Mouse (Mus musculus) hindbrain, embryonic 16.5 days (tissue): ENCODE measurements around the gene Actr1b. TPM values are rescaled to one million over a fixed set of nuclear protein-coding genes. Genes with fewer than 3 reads are reported as not detected.
A peak's percentile ranks its signal among the peaks of the same experiment; 100 is the strongest.

Source experiments
- ATAC-seq: fragments of 200-750 bp; cut with Nextera tagmentation; 2 replicates; pipeline ENCODE4 v1.8.0; 2017; ENCODE audit warnings: moderate TSS enrichment, moderate library complexity
- H3K27ac ChIP-seq: fragments of 300-500 bp; sonication (generic); 2 replicates; pipeline ENCODE4 v1.5.1; 2014; ENCODE audit warnings: low read depth, mild to moderate bottlenecking, control low read depth, low read length, moderate library complexity
- H3K27me3 ChIP-seq: fragments of 300-500 bp; sonication (generic); replicated peaks from 2 replicates; pipeline ENCODE4 v1.6.1; 2014; ENCODE audit warnings: low read length; ENCODE audit not compliant: control insufficient read depth, insufficient read depth
- H3K36me3 ChIP-seq: fragments of 300-500 bp; sonication (generic); 2 replicates; pipeline ENCODE4 v1.6.1; 2014; ENCODE audit warnings: mild to moderate bottlenecking, low read length, moderate library complexity, mixed read lengths; ENCODE audit not compliant: control insufficient read depth, insufficient read depth
- H3K4me1 ChIP-seq: fragments of 300-500 bp; sonication (generic); 2 replicates; pipeline ENCODE4 v1.6.1; 2014; ENCODE audit warnings: low read depth, low read length; ENCODE audit not compliant: control insufficient read depth, insufficient read depth
- H3K4me2 ChIP-seq: fragments of 300-500 bp; sonication (generic); 2 replicates; pipeline ENCODE4 v1.6.1; 2014; ENCODE audit warnings: mild to moderate bottlenecking, low read length, control low read depth, moderate library complexity
- H3K4me3 ChIP-seq: fragments of 300-500 bp; sonication (generic); 2 replicates; pipeline ENCODE4 v1.5.1; 2014; ENCODE audit warnings: mild to moderate bottlenecking, low read length, control low read depth, moderate library complexity
- H3K9ac ChIP-seq: fragments of 300-500 bp; sonication (generic); 2 replicates; pipeline ENCODE4 v1.6.1; 2014; ENCODE audit warnings: low read depth, mild to moderate bottlenecking, control low read depth, low read length, moderate library complexity
- H3K9me3 ChIP-seq: fragments of 300-500 bp; sonication (generic); 2 replicates; pipeline ENCODE4 v1.6.1; 2014; ENCODE audit warnings: mild to moderate bottlenecking, low read length, moderate library complexity; ENCODE audit not compliant: control insufficient read depth
- WGBS: fragments of 180-500 bp; shearing (Covaris S2); extraction: QIAGEN DNeasy Blood & Tissue Kit; methylation state at CpG from one replicate; pipeline ENCODE4 v1.1.7; 2014; 5-methylcytosine and 5-hydroxymethylcytosine counted together
- polyA plus RNA-seq: library from polyadenylated mRNA; unstranded; fragments of >200 nt; fragmentation: Nextera tagmentation; extraction: Ambion mirVana; gene quantifications from 2 replicates; pipeline ENCODE4 v1.2.1, GENCODE M21; 2015

Actr1b gene
- polyA plus RNA-seq, 1 experiment from 2014 or later, result 116 TPM

DNA sequence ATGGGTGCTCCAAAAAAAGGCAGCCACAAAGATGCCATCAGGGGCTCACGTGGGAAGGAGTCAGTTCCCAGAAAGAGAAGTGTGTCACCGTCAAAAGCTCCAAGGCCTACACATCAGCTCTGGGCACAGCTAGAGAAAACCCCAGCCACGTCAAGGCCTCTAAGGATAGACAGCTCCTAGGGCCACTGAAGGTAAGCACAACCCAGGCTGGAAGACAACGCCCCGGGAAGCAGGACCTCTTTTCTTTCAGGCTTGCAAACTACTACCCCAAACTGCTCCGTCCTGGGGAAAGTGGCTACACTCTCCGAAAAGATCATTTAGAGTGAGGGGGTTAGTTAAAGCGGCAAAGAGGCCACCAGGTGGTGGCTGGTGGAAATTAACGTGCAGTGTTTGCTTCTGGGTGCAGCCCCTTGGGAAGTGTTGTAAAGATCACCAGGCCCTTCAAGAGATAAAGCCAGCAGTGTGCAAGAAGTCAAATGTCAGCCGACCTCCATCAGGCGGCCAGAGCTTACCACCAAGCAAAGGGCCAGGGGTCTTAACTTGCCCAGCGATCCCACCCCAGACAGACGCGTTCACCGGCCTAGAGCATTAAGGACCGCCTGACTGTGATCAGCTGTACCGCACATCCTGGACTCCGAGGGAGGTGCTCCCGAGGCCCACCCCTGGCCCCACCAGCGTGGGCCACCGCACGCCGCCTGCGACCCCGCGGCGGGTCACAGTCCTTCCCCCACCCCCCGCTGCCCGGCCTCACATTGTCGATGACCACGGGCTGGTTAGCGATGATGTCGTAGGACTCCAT lies 5.0 kb downstream of the Actr1b start:
- ATAC-seq, result peak; percentile 68
- peak overlapping the region; percentile 98 for H3K9ac ChIP-seq
- WGBS, result under 1% methylated on average over 29 of the region's 33 CpGs
- peak overlapping the region; percentile 81 for H3K27ac ChIP-seq
- peak overlapping the region; percentile 72 for H3K4me2 ChIP-seq
- H3K4me3 ChIP-seq, result peak overlapping the region; percentile 100
- no peaks in the 10 kb centered on the region for H3K9me3 ChIP-seq
- no peaks in the 10 kb centered on the region for H3K27me3 ChIP-seq
- peaks cover 19% of the 10 kb centered on the region for H3K36me3 ChIP-seq
- peaks cover 21% of the 10 kb centered on the region for H3K4me1 ChIP-seq

DNA sequence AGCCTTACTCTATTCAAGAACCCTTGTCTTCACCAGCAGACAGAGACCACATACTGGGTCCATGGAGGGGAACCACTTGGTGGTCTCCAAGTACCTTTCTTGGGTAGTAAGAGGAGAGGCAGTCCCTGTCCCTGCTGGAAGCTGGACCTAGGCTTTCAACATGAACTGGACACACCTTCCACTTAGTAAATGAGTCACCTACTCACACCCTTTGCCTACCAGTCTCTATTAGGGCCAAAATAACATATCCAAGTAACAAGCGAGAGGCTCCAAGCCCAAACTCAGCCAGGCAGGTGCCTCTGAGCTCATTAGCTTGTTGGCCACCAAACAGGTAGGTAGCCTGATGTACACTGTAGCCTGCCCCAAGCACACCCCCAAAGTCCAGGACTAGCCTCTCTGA lies 5.6 kb downstream of the Actr1b start:
- no peaks in the 10 kb centered on the region for H3K27me3 ChIP-seq
- peak overlapping the region; percentile 98 for H3K9ac ChIP-seq
- no peaks in the 10 kb centered on the region for H3K9me3 ChIP-seq
- 81% methylated on average over 1 of the region's 1 CpGs for WGBS
- peaks cover 21% of the 10 kb centered on the region for H3K4me1 ChIP-seq
- no peak overlapping the region for H3K27ac ChIP-seq
- no peak for ATAC-seq
- peak overlapping the region; percentile 72 for H3K4me2 ChIP-seq
- H3K4me3 ChIP-seq, result peak overlapping the region; percentile 100
- peaks cover 23% of the 10 kb centered on the region for H3K36me3 ChIP-seq

DNA sequence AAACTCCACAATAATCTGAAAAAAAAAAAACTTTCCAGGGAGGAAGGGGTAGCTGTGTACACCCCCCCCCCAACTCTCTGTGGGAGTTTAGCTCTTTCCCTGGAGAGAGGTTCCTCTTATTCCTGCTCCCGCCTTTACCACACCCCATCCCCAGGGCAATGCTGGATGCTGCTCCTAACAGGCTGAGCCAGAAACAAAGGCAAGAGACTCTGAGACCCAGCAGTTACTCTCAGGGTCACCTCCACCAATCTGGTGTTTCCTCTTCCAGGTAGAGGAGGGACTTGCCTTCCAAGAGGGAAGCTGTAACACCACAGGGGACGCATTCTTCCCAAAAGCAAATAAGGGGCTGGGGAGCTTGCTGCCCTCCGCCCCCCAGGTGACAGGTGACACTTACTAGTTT lies 6.4 kb downstream of the Actr1b start:
- WGBS, result 83% methylated on average over 3 of the region's 3 CpGs
- no peaks in the 10 kb centered on the region for H3K9me3 ChIP-seq
- H3K4me1 ChIP-seq, result peaks cover 21% of the 10 kb centered on the region
- peak overlapping the region; percentile 98 for H3K9ac ChIP-seq
- ATAC-seq, result no peak
- peak overlapping the region; percentile 72 for H3K4me2 ChIP-seq
- no peaks in the 10 kb centered on the region for H3K27me3 ChIP-seq
- H3K36me3 ChIP-seq, result peaks cover 26% of the 10 kb centered on the region
- no peak overlapping the region for H3K4me3 ChIP-seq
- no peak overlapping the region for H3K27ac ChIP-seq

DNA sequence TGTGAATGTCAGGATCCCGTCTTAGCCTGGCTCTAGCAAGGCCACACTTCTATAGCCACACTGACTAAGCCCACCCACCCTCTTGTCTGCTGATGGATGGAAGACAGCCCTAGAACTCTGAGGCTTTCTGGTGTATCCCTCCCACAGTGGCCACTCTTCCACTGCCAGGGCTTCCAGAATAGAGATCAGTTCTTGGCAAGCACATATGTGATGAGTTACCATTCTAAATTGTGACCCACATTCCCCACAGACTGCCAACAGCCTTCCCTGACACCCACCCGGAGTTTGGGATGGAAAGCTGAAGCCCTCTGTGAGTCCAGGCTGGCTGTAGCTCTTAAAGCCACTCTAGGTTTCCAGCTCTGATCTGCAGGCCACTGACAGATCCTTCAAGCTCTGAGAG lies 7.1 kb downstream of the Actr1b start:
- Histone ChIP-seq H3K4me2 (no peak overlapping the region), H3K36me3 (peaks cover 29% of the 10 kb centered on the region), H3K4me1 (peaks cover 21% of the 10 kb centered on the region), H3K27me3 (no peaks in the 10 kb centered on the region), H3K4me3 (no peak overlapping the region), H3K9me3 (no peaks in the 10 kb centered on the region), H3K9ac (no peak overlapping the region), H3K27ac (no peak overlapping the region)
- WGBS, result 70% methylated on average over 2 of the region's 2 CpGs
- ATAC-seq, result no peak

DNA sequence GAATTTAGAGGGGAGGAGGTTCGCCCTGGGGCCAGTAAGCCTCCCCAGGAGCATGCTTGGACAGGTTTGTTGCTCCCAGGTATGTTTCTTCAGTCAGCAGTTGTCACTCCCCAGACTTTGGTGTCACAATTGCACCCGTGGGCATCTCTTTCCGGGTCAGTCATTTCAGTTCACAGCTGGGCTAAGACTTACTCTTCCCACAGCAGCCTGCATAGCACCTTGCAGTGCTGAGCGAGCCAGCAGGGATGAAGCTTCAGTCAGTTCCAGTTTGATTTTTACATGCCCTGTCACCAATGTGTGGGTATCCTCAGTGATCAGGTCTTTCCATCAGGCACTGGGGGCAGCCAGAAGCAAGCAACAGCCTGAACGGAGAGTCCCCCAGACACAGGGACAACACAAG lies 17.2 kb downstream of the Actr1b start:
- Histone ChIP-seq H3K4me2 (no peak overlapping the region), H3K4me3 (no peak overlapping the region), H3K9me3 (no peaks in the 10 kb centered on the region), H3K9ac (no peak overlapping the region), H3K36me3 (peaks cover 39% of the 10 kb centered on the region), H3K27me3 (no peaks in the 10 kb centered on the region), H3K27ac (no peak overlapping the region), H3K4me1 (peaks cover 7% of the 10 kb centered on the region)
- ATAC-seq, result no peak
- 77% methylated on average over 5 of the region's 5 CpGs for WGBS

DNA sequence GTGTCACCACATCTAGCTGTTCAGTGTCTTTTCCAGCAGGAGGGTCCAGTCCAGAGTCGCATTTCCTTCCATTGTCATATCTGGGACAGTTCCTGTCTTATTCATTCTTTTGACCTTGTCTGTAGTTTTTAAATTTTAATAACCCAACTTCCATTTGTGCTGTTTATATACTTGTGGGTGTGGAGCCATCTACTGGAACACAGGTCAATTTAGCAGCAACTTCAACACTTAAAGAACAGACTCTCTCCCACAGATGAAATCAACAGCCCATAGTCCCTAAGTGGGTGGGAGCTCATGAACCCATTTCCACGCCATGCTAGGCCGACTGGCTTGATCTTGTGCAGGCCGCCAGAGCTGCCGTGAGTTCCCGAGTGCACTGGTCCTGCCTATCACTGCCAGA lies 17.8 kb downstream of the Actr1b start:
- peaks cover 8% of the 10 kb centered on the region for H3K4me1 ChIP-seq
- H3K9me3 ChIP-seq, result no peaks in the 10 kb centered on the region
- H3K4me2 ChIP-seq, result no peak overlapping the region
- no peak overlapping the region for H3K9ac ChIP-seq
- 79% methylated on average over 6 of the region's 6 CpGs for WGBS
- no peaks in the 10 kb centered on the region for H3K27me3 ChIP-seq
- H3K4me3 ChIP-seq, result no peak overlapping the region
- H3K27ac ChIP-seq, result no peak overlapping the region
- ATAC-seq, result no peak
- peaks cover 33% of the 10 kb centered on the region for H3K36me3 ChIP-seq

DNA sequence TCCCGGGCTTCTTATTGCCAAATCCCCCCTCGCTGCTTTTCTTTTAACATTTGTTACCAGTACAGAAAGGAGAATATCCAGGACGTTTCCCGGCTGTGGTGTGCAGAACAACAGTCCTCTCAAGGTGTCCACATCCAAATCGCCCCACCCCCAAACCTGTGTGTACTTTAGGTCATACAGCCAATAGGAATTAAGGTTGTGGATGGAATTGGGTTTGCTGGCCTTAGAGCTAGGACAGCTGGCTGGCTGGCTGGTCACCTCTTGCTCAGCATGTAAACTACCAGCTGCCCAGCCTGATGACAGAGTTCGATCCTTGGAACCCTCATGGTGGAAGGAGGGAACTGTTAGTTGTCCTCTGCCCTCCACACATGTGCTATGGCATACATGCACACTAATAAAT lies 19.4 kb downstream of the Actr1b start:
- Histone ChIP-seq H3K4me3 (no peak overlapping the region), H3K27ac (no peak overlapping the region), H3K9me3 (no peaks in the 10 kb centered on the region), H3K36me3 (peaks cover 19% of the 10 kb centered on the region), H3K4me1 (peaks cover 12% of the 10 kb centered on the region), H3K4me2 (no peak overlapping the region), H3K9ac (no peak overlapping the region), H3K27me3 (no peaks in the 10 kb centered on the region)
- ATAC-seq, result no peak
- WGBS, result 94% methylated on average over 6 of the region's 6 CpGs

DNA sequence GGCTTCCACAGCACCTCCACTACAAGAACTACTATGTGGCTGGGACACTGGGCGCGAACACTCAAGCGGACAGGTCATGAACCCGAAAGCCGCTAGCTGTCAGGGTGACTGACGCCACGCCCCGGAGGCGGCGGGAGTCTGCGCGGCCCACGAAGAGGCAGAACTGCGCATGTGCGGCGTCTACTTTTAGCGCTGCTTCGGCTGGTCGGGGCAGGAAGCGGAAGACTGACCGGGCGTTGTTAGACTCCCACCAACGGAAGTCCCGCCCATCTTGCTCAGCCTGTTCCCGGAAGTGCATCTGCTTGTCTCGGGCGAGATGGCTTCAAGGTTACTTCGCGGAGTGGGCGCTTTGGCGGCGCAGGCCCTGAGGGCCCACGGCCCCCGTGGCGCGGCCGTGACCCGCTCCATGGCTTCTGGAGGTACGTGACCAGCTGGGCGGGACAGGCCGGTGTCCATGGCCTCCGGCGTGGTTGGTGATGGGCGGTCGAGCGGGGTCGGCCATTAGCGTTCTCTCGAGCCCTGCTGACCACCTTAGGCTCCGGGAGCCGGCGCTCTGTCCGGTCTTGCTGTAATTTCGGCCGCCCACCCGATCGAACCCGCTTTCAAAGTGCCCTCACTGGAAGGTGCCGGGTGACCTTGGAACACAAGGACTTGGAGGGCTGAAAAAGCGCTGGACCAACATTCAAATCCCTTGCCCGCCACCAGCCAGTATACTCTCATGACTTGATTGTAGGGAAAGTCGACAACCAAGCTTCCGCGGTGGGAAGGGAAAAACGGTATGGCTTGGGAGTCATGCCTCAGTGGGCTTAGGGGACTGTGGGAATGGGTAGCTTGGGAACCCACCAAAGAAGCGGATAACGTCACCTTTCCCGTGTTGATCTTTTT lies 22.7 kb downstream of the Actr1b start, which contains the start of gene Cox5b:
Gene Cox5b (plus strand): TSS at position 179 of the 885 bp plus-strand sequence.
- peak within 1 kb of the TSS; percentile 88 for H3K9ac ChIP-seq
- peak within 1 kb of the TSS; percentile 88 for H3K4me3 ChIP-seq
- no peaks in the 10 kb centered on the region for H3K9me3 ChIP-seq
- peak within 1 kb of the TSS; percentile 92 for H3K4me2 ChIP-seq
- under 1% methylated on average over 58 of the region's 68 CpGs for WGBS
- H3K27ac ChIP-seq, result peak within 1 kb of the TSS; percentile 71
- ATAC-seq, result peak; percentile 97
- no peaks in the 10 kb centered on the region for H3K27me3 ChIP-seq
- peaks cover 10% of the 10 kb centered on the region for H3K36me3 ChIP-seq
- peaks cover 12% of the 10 kb centered on the region for H3K4me1 ChIP-seq

DNA sequence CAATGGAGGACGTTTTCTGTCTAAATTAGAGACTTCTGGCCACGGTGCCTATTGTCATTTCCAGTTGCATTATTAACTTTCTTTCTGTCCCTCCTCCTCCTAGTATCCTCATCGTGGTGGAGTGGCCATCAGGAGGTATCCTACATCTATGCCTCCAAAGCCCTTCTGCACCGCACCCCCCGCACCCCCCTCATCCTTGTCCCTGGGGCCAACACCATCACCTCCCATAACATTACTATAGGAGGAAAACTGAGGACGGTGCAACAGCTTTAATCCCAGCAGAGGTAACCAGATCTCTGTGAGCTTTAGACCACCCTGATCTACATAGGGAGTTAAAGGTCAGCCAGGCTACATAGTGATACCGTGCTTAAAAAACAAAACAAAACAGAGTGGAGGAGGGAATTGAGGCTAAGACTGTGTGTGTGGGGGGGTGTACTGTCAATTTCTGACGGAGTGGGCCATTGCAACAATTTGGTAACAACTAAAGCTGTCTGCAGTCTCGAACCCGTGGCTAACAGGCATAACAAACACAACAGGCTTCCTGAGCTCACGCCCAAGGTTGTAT lies 23.5 kb downstream of the Actr1b start:
- no peaks in the 10 kb centered on the region for H3K9me3 ChIP-seq
- peak overlapping the region; percentile 56; the same call in 1 of the 2 replicates for H3K27ac ChIP-seq
- H3K36me3 ChIP-seq, result peaks cover 10% of the 10 kb centered on the region
- H3K27me3 ChIP-seq, result no peaks in the 10 kb centered on the region
- peak; percentile 38 for ATAC-seq
- H3K4me3 ChIP-seq, result peak overlapping the region; percentile 88
- peaks cover 12% of the 10 kb centered on the region for H3K4me1 ChIP-seq
- peak overlapping the region; percentile 68 for H3K9ac ChIP-seq
- 62% methylated on average over 11 of the region's 11 CpGs for WGBS
- peak overlapping the region; percentile 92 for H3K4me2 ChIP-seq
